Mouse (Mus musculus) heart, adult 11 months (tissue): ENCODE data around the gene Olfr1265.

Source experiments
- DNase-seq: peaks from one replicate; pipeline ENCODE4 v3.0.0; 2022

The Olfr1265 gene

DNA sequence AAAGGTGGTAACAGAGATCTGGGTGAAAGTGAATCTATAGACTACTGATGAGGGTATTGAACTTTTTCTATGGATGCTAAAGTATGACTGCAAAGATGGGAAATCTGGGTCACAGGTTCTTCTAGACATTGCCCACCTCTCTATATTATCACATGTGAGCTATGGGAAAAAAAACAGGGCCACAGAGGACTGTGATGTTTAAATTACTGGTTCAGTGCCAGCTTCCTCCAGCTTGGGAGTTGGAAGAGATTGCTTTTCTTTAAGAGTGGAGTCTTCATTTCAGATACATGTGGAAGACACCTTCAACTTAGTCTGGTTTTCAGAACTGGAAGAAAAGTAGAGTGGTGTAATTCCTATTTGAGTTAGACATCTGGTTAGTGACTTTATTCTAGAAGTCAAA, at the start of gene Olfr1265:
Olfr1265 (plus strand) TSS at position 301 of the 400 bp plus-strand sequence.
- DNase-seq = no peak

DNA sequence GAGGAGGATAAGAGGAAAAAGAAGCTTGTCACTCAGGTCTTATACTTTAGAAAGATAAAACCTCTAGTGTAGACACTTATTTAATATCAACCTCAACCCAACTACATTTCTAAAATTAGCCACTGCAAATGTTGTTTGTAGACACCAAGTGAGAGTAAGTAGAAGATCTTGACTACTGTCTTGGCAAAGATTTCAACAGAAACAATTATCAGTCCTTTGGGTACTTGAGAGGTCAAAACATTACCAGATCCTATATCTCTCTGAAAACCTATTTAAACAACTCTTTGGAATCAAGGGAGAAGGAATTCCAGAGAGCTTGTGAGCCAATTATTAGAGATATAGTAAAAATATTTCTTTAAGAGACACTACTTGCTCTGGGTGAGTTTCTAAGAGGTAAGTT, 44.2 kb upstream of the Olfr1265 start, which contains the start of gene Olfr1261:
Olfr1261 (plus strand) TSS at position 301 of the 400 bp plus-strand sequence.
- no peak for DNase-seq

DNA sequence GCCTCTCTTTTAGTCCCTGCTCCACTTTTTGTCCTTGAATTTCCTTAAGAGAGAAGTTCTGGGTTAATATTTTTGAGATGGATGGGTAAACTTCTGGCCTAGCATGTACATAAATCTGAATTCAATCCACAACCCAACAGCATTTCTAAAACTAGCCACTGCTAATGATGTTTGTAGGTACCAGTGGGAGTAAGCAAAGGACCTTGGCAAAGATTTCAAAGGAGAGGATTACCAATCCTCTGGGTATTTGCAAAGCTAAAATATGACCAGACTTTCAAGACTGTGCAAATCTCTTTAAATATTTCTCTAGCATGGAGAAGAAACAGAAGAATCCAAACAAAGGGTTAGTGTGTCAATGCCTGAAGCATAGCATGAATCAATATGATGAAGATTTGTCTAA, 35.3 kb upstream of the Olfr1265 start, which contains the start of gene Olfr1262:
Olfr1262 (plus strand) TSS at position 301 of the 400 bp plus-strand sequence.
- no peak for DNase-seq

DNA sequence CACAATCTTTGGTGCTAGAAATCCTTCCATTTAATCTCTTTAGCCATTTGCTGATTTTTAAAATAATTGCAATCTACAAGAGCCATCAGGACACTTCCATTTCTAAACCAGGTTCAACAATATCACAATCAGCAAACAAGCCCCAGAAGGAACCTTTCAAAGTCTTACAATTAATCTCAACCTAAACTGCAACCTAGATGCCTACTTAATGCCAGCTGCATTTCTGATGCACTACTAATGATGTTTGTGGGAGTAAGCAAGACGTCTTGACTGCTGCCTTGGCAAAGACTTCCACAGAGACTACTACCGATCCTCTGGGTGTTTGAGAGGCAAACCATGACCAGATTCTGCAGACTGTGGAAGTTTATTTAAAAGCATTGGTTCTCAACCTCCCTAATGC, 23.3 kb upstream of the Olfr1265 start, which contains the start of gene Olfr1263:
Olfr1263 (plus strand) TSS at position 301 of the 400 bp plus-strand sequence.
- DNase-seq = no peak

DNA sequence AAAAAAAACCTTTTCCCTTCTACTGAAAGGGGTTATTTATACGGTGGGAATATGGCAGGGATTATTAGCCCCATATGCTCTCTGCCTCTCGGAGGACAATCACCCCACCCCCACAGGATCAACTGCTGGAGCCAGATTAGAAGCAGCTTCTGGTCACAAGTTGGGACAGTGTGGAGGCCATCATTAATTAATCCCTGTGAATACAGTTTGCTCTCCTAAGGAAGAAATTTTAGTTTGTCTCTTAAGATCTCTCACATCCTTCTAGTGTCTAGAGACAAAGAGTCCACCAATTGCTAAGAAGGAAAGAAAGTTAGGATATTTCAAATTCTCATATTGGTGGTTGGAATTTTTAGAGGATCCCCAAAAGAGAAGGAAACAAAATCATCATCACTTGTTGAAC, 9.7 kb upstream of the Olfr1265 start, which contains the start of gene Olfr1264:
Olfr1264 (minus strand) TSS at position 101 of the 400 bp plus-strand sequence.
- DNase-seq = no peak

DNA sequence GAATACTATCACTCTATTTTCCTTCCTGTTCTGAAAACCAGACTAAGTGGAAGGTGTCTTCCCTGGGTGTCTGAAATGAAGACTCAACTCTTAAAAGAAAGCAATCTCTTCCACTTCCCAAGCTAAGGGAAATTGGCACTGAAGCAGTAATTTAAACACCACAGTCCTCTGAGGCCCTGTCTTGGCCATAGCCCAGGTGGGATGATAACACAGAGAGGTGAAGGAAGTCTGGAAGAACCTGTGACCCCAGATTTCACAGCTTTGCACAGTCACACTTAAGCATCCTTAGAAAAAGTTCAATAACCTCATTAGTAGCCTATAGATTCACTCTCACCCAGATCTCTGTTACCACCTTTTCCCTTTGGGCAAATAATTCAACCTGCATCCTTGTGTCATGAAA, 28.4 kb downstream of the Olfr1265 start, which contains the start of gene Olfr140:
Olfr140 (minus strand) TSS at position 101 of the 400 bp plus-strand sequence.
- DNase-seq = no peak

DNA sequence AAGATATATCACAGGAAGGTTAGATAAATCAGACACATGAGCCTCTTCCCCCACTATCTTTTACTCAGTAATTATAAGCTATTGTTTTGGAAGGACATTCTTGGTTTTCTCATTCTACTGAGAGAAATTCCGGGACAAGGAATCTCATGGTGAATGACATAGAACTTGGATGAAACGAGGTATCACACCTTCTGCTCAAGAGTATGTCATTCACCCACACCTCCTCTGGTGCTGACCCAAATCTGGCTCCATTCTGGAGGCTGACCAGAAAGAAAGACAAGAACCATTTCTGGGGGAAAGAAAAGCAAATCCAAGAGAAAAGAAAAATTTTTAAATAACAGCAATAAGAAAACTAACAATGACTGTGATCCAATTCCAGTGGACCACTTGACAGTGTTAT, 34.9 kb downstream of the Olfr1265 start:
- no peak for DNase-seq
